Comparison of ENCODE assay signal across 16 mouse cellular contexts in genomic region chr4:149285691-149286090, GRCm38 (mm10).
"Had no signal": no experiment of that assay in that cellular context is flagged by ENCODE, and none has a peak within 500 bp of the region (broad histone marks: within the 10 kb centered on the region; RNA-seq: fewer than 3 reads in every experiment).

No protein-coding gene starts in this region.

- H3K27me3 ChIP-seq: lung, embryonic 15.5 days; midbrain, embryonic 12.5 days; midbrain, embryonic 15.5 days; neural tube, embryonic 13.5 days; stomach, embryonic 15.5 days had no signal

- H3K4me3 ChIP-seq: lung, embryonic 15.5 days; midbrain, embryonic 12.5 days; midbrain, embryonic 15.5 days; neural tube, embryonic 13.5 days; stomach, embryonic 15.5 days had no signal

- H3K36me3 ChIP-seq: stomach, embryonic 15.5 days had no signal

- H3K9ac ChIP-seq: liver, embryonic 14.5 days; liver, postnatal 0 days; lung, embryonic 15.5 days; midbrain, embryonic 12.5 days; midbrain, embryonic 15.5 days; neural tube, embryonic 13.5 days; stomach, embryonic 15.5 days had no signal

- H3K4me2 ChIP-seq: lung, embryonic 15.5 days; midbrain, embryonic 12.5 days; midbrain, embryonic 15.5 days; neural tube, embryonic 13.5 days; stomach, embryonic 15.5 days had no signal

- H3K27ac ChIP-seq: liver, embryonic 14.5 days; lung, embryonic 15.5 days; macrophage; midbrain, embryonic 12.5 days; midbrain, embryonic 15.5 days; neural tube, embryonic 13.5 days; stomach, embryonic 15.5 days had no signal

- DNase-seq: kidney, adult 2 months; kidney, postnatal 10 days; kidney, postnatal 36 days; layer of hippocampus, adult 9-11 months; liver, postnatal 0 days; retina, postnatal 1 day; right cerebral cortex, postnatal 25 days; spleen, adult 18-20 months; thymus, postnatal 25 days had no signal

- H3K9me3 ChIP-seq: lung, embryonic 15.5 days; midbrain, embryonic 12.5 days; midbrain, embryonic 15.5 days; neural tube, embryonic 13.5 days; stomach, embryonic 15.5 days had no signal

- ATAC-seq: liver, postnatal 0 days; midbrain, embryonic 15.5 days had no signal
